Mouse (Mus musculus) layer of hippocampus, adult 8-10 months (tissue): ENCODE data around the gene Cryga. TPM values are rescaled to one million over a fixed set of nuclear protein-coding genes. Genes with fewer than 3 reads are reported as not detected.
"Not testable (repeated sequence)": the region's sequence is repeated elsewhere in the genome, so short reads cannot be mapped to it uniquely, and the experiment has no call there.

Experiments
- DNase-seq, 2 experiments: peaks; one replicate each; pipeline ENCODE4 v3.0.0; 2022; ENCODE audit warnings: low spot score in 2 of 2
- total RNA-seq, 4 experiments: library from RNA; stranded (reverse); gene quantifications; 2 replicates each; pipeline ENCODE4 v1.2.4; 2022

Gene Cryga
- total RNA-seq, 4 experiments from 2014 or later: 1.4 to 2.0 (median 1.6) TPM; not detected in 1

- no peak for DNase-seq
Observed at GRCm38 (mm10) chr1:65091566-65091965, 11.6 kb downstream of the Cryga start.

GRCm38 (mm10) chr1:65090370-65090769, 12.8 kb downstream of the Cryga start:
- DNase-seq: no peak

GRCm38 (mm10) chr1:65088567-65089356, 14.4 kb downstream of the Cryga start:
- no peak for DNase-seq

GRCm38 (mm10) chr1:65082188-65082587, 21.0 kb downstream of the Cryga start, which contains the start of gene Crygb:
TSS of gene Crygb (minus strand) at chr1:65082288.
- no peak for DNase-seq

- no peak for DNase-seq
Observed at GRCm38 (mm10) chr1:65075607-65076006, 27.6 kb downstream of the Cryga start.

- DNase-seq: no peak
Observed at GRCm38 (mm10) chr1:65073589-65073988, 29.6 kb downstream of the Cryga start, which contains the start of gene Crygc. TSS of gene Crygc (minus strand) at chr1:65073689.

- no peak for DNase-seq
Observed at GRCm38 (mm10) chr1:65067842-65068241, 35.3 kb downstream of the Cryga start.

GRCm38 (mm10) chr1:65064201-65064600, 39.0 kb downstream of the Cryga start:
- no peak for DNase-seq

GRCm38 (mm10) chr1:65063352-65063751, 39.8 kb downstream of the Cryga start, which contains the start of gene Crygd:
TSS of gene Crygd (minus strand) at chr1:65063452.
- no peak for DNase-seq

- no peak for DNase-seq
Observed at GRCm38 (mm10) chr1:65052140-65052539, 51.0 kb downstream of the Cryga start.

GRCm38 (mm10) chr1:65051696-65052095, 51.5 kb downstream of the Cryga start:
- no peak for DNase-seq

GRCm38 (mm10) chr1:65050952-65051351, 52.2 kb downstream of the Cryga start, which contains the start of gene Cryge:
TSS of gene Cryge (minus strand) at chr1:65051149.
- DNase-seq: not testable (repeated sequence)

Other genes with a start within 250 kb of the Cryga start
- 10 to 100 TPM; 37.1 to 46.7 (median 41.8) TPM for gene Plekhm3, start 146.5 kb downstream of the Cryga start, total RNA-seq
- gene Akr1cl, start 70.6 kb downstream of the Cryga start, total RNA-seq: under 1 TPM in 3 of 4 experiments, not detected in 1; 0.47 to 0.57 (median 0.54) TPM
- not detected for gene Cryge, start 52.2 kb downstream of the Cryga start, total RNA-seq
- gene Crygd, start 39.9 kb downstream of the Cryga start, total RNA-seq: not detected
- not detected for gene Crygc, start 29.7 kb downstream of the Cryga start, total RNA-seq
- not detected for gene Crygb, start 21.1 kb downstream of the Cryga start, total RNA-seq
- not detected for gene Gm28845, start 16.2 kb upstream of the Cryga start, total RNA-seq
- 10 to 100 TPM; 10.1 to 11.2 (median 10.7) TPM for gene D630023F18Rik, start 19.8 kb upstream of the Cryga start, total RNA-seq
- gene Idh1, start 83.1 kb upstream of the Cryga start, total RNA-seq: 10 to 100 TPM; 46.0 to 56.9 (median 53.5) TPM
- gene Pikfyve, start 83.3 kb upstream of the Cryga start, total RNA-seq: 10 to 100 TPM; 44.0 to 49.6 (median 48.1) TPM
- under 1 TPM; 0.41 to 0.98 (median 0.72) TPM for gene Pth2r, start 178.7 kb upstream of the Cryga start, total RNA-seq